Mouse (Mus musculus): Measurements from ENCODE around the gene Mast4.

Mast4 gene

GRCm38 (mm10) chr13:102811129-102811832 lies 523.0 kb downstream of the Mast4 start:
- DNase-seq (ENCODE audit: low spot score in 2 of 2) = peak; percentile 22 to 26

DNA sequence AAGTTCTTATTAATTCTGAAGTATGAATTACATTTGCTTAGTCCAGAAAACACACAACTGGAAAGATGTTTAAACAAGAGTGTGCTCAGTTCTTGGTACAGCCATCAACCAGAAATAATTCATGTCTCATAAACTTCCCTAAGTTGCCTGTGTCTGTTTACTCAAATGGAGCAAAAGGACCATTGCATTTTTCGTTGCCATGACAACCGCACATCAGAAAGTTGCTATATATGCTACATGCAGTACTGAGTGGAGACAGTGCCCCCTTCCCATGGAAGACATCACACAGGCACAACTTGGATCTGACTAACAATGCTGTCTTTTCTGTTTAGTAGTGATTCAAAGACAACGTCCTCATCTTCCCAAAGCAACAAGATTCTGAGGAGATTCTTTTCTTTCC lies 527.6 kb downstream of the Mast4 start:
- no peak for DNase-seq (ENCODE audit: low spot score in 2 of 2)

- DNase-seq (ENCODE audit: low spot score in 2 of 2) = no peak
Observed at GRCm38 (mm10) chr13:102805190-102805589, 529.1 kb downstream of the Mast4 start.

- DNase-seq (ENCODE audit: low spot score in 2 of 2) = no peak
Observed at GRCm38 (mm10) chr13:102803206-102803605, 531.1 kb downstream of the Mast4 start.

GRCm38 (mm10) chr13:102792157-102792556 lies 542.1 kb downstream of the Mast4 start:
- no peak for DNase-seq (ENCODE audit: low spot score in 2 of 2)

- DNase-seq (ENCODE audit: low spot score in 2 of 2) = no peak
Observed at GRCm38 (mm10) chr13:102790601-102791155, 543.6 kb downstream of the Mast4 start.

DNA sequence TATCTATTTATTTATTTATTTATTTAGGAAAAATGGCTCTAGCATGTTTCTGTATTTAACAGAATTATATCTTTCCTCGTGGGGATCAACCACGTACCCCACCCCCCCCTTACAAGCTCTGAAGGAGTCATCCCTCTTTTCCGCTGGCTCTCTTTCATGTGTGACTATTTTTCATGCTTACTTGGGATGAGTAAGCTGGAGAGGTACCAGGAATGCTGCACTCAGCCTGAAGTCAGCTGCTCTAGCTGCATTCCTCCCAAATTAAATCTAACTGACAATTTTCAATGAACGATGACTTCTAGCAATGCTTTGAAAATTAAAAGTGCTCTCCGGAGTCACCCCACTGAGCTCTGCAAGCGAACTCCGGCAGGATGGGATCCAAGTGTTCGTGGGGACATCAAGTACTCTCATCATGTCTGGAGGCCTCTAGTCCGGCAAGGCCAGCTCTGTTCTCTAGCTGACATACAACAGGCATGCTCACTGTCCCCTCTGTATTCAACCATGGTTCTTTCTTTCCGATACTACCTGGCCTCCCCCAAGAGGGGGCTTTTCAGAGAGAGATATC lies 547.5 kb downstream of the Mast4 start:
- no peak for DNase-seq (ENCODE audit: low spot score in 2 of 2)

DNA sequence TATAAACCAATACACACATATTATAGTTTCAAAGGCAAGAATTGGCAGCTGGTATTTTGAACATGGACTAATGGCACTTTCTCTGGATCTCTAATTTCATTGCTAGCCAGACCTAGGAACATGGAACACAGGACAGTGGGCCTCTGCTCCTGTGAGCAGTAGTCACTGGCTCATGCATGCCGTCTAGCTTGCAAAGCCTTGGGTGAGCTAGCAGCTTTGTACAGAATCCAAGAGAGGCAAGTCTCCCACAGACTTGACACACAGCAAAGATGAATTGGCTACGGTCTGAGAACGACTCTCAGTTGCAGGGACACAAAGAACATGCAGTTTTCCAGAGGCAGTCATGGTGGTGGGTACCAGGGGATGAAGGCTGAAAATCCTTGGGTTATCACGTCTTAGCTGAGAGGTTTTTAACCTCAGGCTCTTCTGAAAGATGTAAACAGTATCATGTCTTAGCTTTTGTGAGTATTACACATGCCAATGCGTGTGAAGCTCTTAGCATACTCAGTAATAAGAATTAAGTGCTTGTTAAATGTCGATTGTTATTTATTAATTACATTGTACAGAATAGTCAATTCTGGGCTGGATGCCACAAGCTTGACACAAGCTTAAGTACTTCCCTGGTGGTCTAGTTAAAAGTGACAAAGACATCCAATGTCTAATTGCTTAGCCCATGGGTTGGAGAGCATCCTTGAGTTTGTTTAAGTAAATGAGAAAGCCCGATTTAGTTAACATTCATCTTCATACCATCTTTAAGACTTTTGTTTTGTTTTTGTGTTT lies 550.6 kb downstream of the Mast4 start:
- DNase-seq (ENCODE audit: low spot score in 2 of 2) = no peak

GRCm38 (mm10) chr13:102779275-102779674 lies 555.0 kb downstream of the Mast4 start:
- no peak for DNase-seq (ENCODE audit: low spot score in 2 of 2)

DNA sequence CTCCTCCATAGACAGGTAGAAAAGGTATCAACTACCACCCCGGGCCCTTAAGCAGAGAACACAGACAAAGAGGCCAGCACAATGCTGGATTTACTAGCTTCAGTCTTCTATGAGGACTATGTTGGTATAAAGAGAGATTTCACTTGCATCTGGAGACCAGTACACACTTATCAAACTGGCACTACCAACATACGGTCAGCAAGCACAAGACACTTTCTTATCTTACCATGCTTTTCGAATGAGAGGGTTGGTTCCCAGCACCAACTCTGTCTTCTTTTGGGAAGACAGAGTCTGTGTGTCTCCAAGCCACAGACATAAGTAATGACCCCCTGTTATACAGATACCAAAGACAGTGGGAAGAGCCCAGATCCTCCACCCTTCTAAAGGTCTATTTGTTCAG lies 555.4 kb downstream of the Mast4 start:
- no peak for DNase-seq (ENCODE audit: low spot score in 2 of 2)

DNA sequence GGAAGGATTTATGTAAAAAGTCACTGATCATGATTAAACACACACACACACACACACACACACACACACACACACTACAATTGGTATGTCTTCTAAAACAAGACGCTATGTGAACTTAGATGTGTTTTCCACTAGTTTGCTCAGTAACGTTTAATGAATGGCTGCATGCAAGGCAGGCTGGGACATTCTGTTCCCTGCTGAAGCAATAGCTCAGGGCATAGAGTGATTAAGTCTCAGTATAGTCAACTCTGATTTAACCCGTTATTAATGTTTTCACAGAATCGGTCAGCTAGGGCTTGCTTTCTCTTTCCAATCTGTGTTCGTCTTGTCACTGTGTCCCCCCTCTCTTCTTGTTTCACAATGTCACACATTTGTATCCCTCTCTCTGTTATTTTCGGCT lies 558.8 kb downstream of the Mast4 start:
- no peak for DNase-seq (ENCODE audit: low spot score in 2 of 2)

GRCm38 (mm10) chr13:102774786-102775201 lies 559.5 kb downstream of the Mast4 start:
- DNase-seq (ENCODE audit: low spot score in 2 of 2) = no peak

- DNase-seq (ENCODE audit: low spot score in 2 of 2) = no peak
Observed at GRCm38 (mm10) chr13:102773169-102773568, 561.1 kb downstream of the Mast4 start.

DNA sequence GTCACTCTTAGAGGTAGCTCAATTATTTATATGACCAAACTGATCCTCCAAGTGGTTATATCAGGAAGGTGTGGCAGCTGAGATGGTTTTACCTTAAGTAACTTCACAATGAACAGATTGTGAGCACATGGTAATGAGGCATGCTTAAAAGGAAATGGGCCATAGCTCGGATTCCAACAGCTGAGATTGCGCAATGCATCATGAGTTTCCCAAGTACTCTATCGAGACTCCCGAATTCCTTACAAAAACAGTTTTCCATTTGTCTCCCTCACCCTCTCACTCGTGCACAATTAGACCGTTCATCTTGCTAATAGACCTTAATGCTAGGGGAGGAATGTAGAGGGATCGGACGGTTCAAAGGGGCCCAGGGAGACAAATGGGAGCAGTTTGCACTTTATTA lies 564.1 kb downstream of the Mast4 start:
- DNase-seq (ENCODE audit: low spot score in 2 of 2) = no peak

- no peak for DNase-seq (ENCODE audit: low spot score in 2 of 2)
Observed at GRCm38 (mm10) chr13:102768512-102768911, 565.8 kb downstream of the Mast4 start.

GRCm38 (mm10) chr13:102767110-102767509 lies 567.2 kb downstream of the Mast4 start:
- no peak for DNase-seq (ENCODE audit: low spot score in 2 of 2)

GRCm38 (mm10) chr13:102765216-102765615 lies 569.1 kb downstream of the Mast4 start:
- DNase-seq (ENCODE audit: low spot score in 2 of 2) = no peak

GRCm38 (mm10) chr13:102764218-102764617 lies 570.1 kb downstream of the Mast4 start:
- DNase-seq (ENCODE audit: low spot score in 2 of 2) = no peak

GRCm38 (mm10) chr13:102762203-102762602 lies 572.1 kb downstream of the Mast4 start:
- DNase-seq (ENCODE audit: low spot score in 2 of 2) = no peak

DNA sequence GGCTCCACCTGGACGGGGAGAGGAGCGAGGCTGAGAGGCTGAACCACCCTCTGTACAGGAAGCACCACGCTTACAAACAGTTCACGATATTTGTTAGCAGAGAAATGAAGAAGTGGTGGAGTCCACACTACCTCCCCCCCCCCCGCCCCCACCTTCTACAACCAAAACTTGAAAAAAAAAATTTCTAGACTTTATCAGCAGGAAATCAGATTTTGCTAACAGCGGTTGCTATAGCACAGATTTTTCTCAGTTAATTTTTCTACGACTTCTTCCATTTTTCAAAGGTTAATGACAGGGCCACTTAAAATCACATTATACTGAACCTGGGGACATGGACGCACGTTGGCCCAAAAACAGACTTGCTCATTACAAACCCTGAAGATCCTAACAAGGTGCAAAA lies 572.9 kb downstream of the Mast4 start:
- DNase-seq (ENCODE audit: low spot score in 2 of 2) = no peak

- no peak for DNase-seq (ENCODE audit: low spot score in 2 of 2)
Observed at GRCm38 (mm10) chr13:102758021-102758420, 576.3 kb downstream of the Mast4 start.

- no peak for DNase-seq (ENCODE audit: low spot score in 2 of 2)
Observed at GRCm38 (mm10) chr13:102756071-102756470, 578.2 kb downstream of the Mast4 start.

DNA sequence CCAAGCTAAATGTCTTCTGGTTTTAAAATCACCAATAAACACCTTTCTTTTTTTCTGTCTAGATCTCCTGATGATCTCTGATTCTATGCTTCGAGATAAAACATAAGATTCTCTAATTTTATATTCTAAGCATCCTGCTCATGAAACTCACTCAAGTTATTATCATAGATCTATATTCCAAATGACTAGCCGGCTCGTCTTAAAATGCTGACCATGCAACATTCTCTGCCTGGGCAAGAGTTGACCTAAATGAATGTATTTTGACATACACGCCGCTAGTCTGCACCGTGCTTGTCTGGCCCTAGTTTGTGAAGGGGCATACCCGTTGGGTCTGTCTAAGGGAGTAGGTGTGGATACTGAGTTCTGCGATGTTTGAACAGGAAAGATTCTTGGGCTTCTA lies 579.2 kb downstream of the Mast4 start:
- no peak for DNase-seq (ENCODE audit: low spot score in 2 of 2)

Measured in frontal cortex, postnatal 14 days (tissue).